Mouse (Mus musculus) thymus, adult 2 months (tissue): ENCODE data around the gene Dnajc16.

ENCODE experiments used
- CTCF ChIP-seq: fragments of 200-500 bp; IDR thresholded peaks from 2 replicates; pipeline ENCODE4 v1.5.1; 2012; ENCODE audit warnings: mild to moderate bottlenecking, control low read depth, low read length, moderate library complexity, borderline replicate concordance; ENCODE audit not compliant: control insufficient read depth, poor library complexity, insufficient read depth; ENCODE audit errors: extremely low read depth
- POLR2A ChIP-seq: fragments of 200-500 bp; IDR thresholded peaks from 2 replicates; pipeline ENCODE4 v1.6.1; 2012; ENCODE audit warnings: mild to moderate bottlenecking, low read length, control low read depth, moderate library complexity; ENCODE audit not compliant: control insufficient read depth, poor library complexity, insufficient read depth; ENCODE audit errors: extremely low read depth

DNA sequence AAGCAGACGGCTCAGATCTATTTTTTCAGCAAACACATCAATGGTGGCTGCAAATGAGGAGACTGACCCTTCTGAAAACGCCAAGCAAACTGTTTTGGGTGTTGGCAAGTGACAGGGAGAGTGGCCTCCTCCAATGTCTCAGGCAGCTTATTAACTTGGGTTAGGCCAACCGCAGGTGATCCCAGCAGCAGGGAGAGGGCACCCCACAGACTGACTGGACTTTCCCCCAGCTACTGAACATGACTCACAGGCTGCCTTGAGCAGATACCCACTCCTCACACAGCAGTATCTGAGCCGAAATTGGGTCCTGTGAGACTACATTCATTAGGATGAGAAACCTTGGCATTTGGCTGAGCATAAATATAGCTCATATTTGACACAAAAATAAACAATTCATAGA lies 29.8 kb downstream of the Dnajc16 start:
- TF ChIP-seq CTCF (no peak), POLR2A (no peak)
